Mouse (Mus musculus) hindbrain, postnatal 0 days (tissue): Measurements from ENCODE around the gene Ide. TPM values are rescaled to one million over a fixed set of nuclear protein-coding genes. Genes with fewer than 3 reads are reported as not detected.

Experiments
- ATAC-seq: fragments of 200-750 bp; cut with Nextera tagmentation; 2 replicates; pipeline ENCODE4 v1.8.0; 2017; ENCODE audit warnings: mild to moderate bottlenecking, moderate TSS enrichment, moderate library complexity
- DNase-seq: peaks from one replicate; pipeline ENCODE4 v3.0.0-alpha.2; 2015; ENCODE audit warnings: low spot score
- H3K27ac ChIP-seq: fragments of 300-500 bp; sonication (generic); 2 replicates; pipeline ENCODE4 v1.5.1; 2014; ENCODE audit warnings: mild to moderate bottlenecking
- H3K27me3 ChIP-seq: fragments of 300-500 bp; sonication (generic); 2 replicates; pipeline ENCODE4 v1.6.1; 2014; ENCODE audit warnings: low read length, mixed read lengths; ENCODE audit not compliant: insufficient read depth
- H3K36me3 ChIP-seq: fragments of 300-500 bp; sonication (generic); 2 replicates; pipeline ENCODE4 v1.6.1; 2014; ENCODE audit warnings: low read length, mixed read lengths; ENCODE audit not compliant: insufficient read depth
- H3K4me1 ChIP-seq: fragments of 300-500 bp; sonication (generic); 2 replicates; pipeline ENCODE4 v1.6.1; 2014; ENCODE audit warnings: antibody characterized with exemption, low read length, mixed read lengths; ENCODE audit not compliant: insufficient read depth
- H3K4me2 ChIP-seq: fragments of 300-500 bp; sonication (generic); 2 replicates; pipeline ENCODE4 v1.6.1; 2014; ENCODE audit warnings: low read depth, mild to moderate bottlenecking, low read length, moderate library complexity, mixed read lengths
- H3K4me3 ChIP-seq: fragments of 300-500 bp; sonication (generic); 2 replicates; pipeline ENCODE4 v1.5.1; 2014; ENCODE audit warnings: low read length
- H3K9ac ChIP-seq: fragments of 300-500 bp; sonication (generic); replicated peaks from 2 replicates; pipeline ENCODE4 v1.6.1; 2014; ENCODE audit warnings: mild to moderate bottlenecking, low read length, moderate library complexity, mixed read lengths
- H3K9me3 ChIP-seq: fragments of 300-500 bp; sonication (generic); 2 replicates; pipeline ENCODE4 v1.6.1; 2016; ENCODE audit warnings: low read length, mixed read lengths
- CTCF ChIP-seq: IDR thresholded peaks from 2 replicates; pipeline ENCODE4 v1.5.1; 2016; ENCODE audit warnings: antibody characterized with exemption, control low read depth, low read depth
- WGBS: fragments of 180-500 bp; shearing (Covaris S2); extraction: QIAGEN DNeasy Blood & Tissue Kit; methylation state at CpG from one replicate; pipeline ENCODE4 v1.1.7; 2014; 5-methylcytosine and 5-hydroxymethylcytosine counted together
- polyA plus RNA-seq: library from polyadenylated mRNA; unstranded; fragments of >200 nt; fragmentation: Nextera tagmentation; extraction: Ambion mirVana; gene quantifications from 2 replicates; pipeline ENCODE4 v1.2.1, GENCODE M21; 2015
- total RNA-seq: library from RNA; depleted of rRNA; stranded (reverse); fragments of >200 nt; gene quantifications from 2 replicates; pipeline ENCODE4 v1.2.3, GENCODE M21; 2014

Gene Ide
- total and polyA plus RNA-seq, 2 experiments from 2014 or later: 29.1 to 40.5 TPM

DNA sequence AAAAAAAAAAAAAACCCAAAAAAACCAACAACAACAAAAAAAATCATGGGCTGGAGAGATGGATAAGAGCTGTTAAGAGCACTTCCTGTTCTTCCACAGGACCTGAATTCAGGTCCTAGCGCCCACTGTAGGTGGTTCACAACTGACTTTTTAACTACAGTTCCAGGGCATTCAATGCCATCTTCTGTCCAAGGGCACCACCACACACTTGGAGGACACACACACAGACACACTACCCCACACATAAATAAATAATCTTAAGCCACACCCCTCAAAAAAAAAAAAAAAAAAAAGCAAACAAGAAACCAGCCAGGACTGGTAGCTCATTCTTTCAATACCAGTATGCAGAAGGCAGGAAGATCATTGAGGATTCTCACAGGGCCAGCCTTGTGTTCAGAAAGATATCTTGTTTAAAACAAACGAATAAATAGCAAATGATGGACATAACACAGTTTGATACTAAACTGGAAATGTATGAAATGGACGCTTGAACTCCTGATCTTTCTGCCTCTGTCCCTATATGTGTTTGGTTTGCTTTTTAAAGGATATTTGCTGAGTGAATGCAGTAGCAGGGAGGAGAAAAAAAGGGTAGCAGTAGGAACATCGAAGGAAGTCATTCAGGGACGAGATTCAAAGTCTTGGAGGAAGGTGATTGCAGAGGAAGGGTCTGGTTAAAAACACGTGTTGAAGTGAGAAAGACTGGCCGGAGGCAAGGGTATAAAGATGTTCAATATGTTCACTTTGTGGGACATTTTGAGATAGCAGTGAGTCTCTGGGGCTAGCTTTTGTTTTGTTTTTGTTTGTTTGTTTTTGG, 37.5 kb upstream of the Ide start:
- ATAC-seq (no peak), DNase-seq (no peak)
- no peaks in the 10 kb centered on the region for H3K9me3 ChIP-seq
- H3K4me2 ChIP-seq: peak overlapping the region; percentile 81
- peaks cover 4% of the 10 kb centered on the region for H3K4me1 ChIP-seq
- peak overlapping the region; percentile 92 for H3K27ac ChIP-seq
- TF ChIP-seq CTCF: no peak
- 23% methylated on average over 7 of the region's 7 CpGs for WGBS
- no peaks in the 10 kb centered on the region for H3K27me3 ChIP-seq
- H3K9ac ChIP-seq: peak overlapping the region; percentile 76
- no peaks in the 10 kb centered on the region for H3K36me3 ChIP-seq
- peak overlapping the region; percentile 90 for H3K4me3 ChIP-seq

- H3K4me2 ChIP-seq: no peak overlapping the region
- H3K36me3 ChIP-seq: no peaks in the 10 kb centered on the region
- H3K4me1 ChIP-seq: peaks cover 3% of the 10 kb centered on the region
- H3K9me3 ChIP-seq: no peaks in the 10 kb centered on the region
- H3K27me3 ChIP-seq: no peaks in the 10 kb centered on the region
- ATAC-seq: no peak
- no peak overlapping the region for H3K27ac ChIP-seq
- no peak overlapping the region for H3K9ac ChIP-seq
- no peak for DNase-seq
- H3K4me3 ChIP-seq: no peak overlapping the region
- WGBS: 94% methylated on average over 5 of the region's 5 CpGs
- no peak for TF ChIP-seq CTCF
Observed at GRCm38 (mm10) chr19:37370356-37370755, 32.7 kb upstream of the Ide start.

DNA sequence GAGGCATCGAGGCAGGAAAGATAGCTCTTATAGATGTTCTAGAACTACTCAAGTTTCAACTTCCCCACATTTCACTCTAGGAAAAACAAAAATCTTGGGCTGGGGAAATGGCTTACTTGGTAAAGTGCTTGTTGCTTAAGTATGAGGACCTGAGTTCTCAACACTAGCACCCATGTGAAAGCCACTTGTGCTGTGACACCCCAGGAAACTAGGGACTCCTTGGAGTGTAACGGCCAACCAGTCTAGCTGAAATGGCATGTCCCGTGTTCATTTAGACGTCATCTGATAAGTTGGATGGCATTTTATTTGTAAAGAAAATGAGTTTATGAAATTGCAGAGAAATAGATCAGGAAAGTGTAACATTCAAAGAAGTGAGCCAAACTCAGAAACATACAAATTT, 32.3 kb upstream of the Ide start:
- no peak for TF ChIP-seq CTCF
- Histone ChIP-seq H3K4me1 (no peaks in the 10 kb centered on the region), H3K4me2 (no peak overlapping the region)

GRCm38 (mm10) chr19:37368990-37369389, 31.3 kb upstream of the Ide start:
- Histone ChIP-seq H3K4me2 (no peak overlapping the region), H3K27ac (no peak overlapping the region), H3K9ac (no peak overlapping the region), H3K36me3 (no peaks in the 10 kb centered on the region), H3K27me3 (no peaks in the 10 kb centered on the region), H3K9me3 (no peaks in the 10 kb centered on the region), H3K4me3 (no peak overlapping the region), H3K4me1 (no peaks in the 10 kb centered on the region)
- ATAC-seq (no peak), DNase-seq (no peak)
- WGBS: 55% methylated on average over 1 of the region's 1 CpGs
- no peak for TF ChIP-seq CTCF

More for the DNA sequence above, 32.3 kb upstream of the Ide start:
- DNase-seq: no peak
- Histone ChIP-seq H3K9me3 (no peaks in the 10 kb centered on the region), H3K4me3 (no peak overlapping the region), H3K27me3 (no peaks in the 10 kb centered on the region), H3K36me3 (no peaks in the 10 kb centered on the region), H3K27ac (no peak overlapping the region), H3K9ac (no peak overlapping the region)
- ATAC-seq: no peak
- 88% methylated on average over 4 of the region's 4 CpGs for WGBS

GRCm38 (mm10) chr19:37363128-37363939, 25.7 kb upstream of the Ide start:
- Histone ChIP-seq H3K9ac (no peak overlapping the region), H3K4me2 (no peak overlapping the region), H3K4me3 (no peak overlapping the region), H3K27me3 (no peaks in the 10 kb centered on the region), H3K4me1 (no peaks in the 10 kb centered on the region), H3K9me3 (no peaks in the 10 kb centered on the region), H3K36me3 (no peaks in the 10 kb centered on the region), H3K27ac (no peak overlapping the region)
- WGBS: 72% methylated on average over 11 of the region's 11 CpGs
- no peak for TF ChIP-seq CTCF
- DNase-seq: peak; percentile 19
- no peak for ATAC-seq

DNA sequence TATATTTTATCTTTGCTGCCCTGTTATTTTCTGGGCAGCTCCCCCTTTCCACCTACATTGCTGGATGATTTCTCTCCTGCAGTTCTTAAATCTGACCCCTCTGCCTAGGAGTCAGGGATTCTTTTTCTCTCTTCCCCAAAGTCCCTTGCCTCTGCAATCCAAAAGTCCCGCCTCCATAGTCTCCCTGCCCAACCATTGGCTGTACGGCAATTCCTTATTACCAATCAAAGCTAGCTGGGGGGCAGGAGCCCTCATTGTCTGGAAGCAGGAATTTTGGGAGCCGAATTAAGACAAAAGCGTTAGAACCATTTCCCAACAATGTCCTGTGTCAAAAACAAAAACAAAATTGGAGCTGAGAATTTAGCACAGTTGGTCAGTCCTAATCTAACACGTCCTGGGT, 24.9 kb upstream of the Ide start:
- H3K36me3 ChIP-seq: no peaks in the 10 kb centered on the region
- no peak overlapping the region for H3K9ac ChIP-seq
- H3K27me3 ChIP-seq: no peaks in the 10 kb centered on the region
- ATAC-seq (0 out of 2 replicates have a peak, but pooled peaks have one; percentile 38), DNase-seq (peak; percentile 31)
- no peaks in the 10 kb centered on the region for H3K4me1 ChIP-seq
- H3K4me2 ChIP-seq: no peak overlapping the region
- no peak overlapping the region for H3K4me3 ChIP-seq
- 31% methylated on average over 5 of the region's 5 CpGs for WGBS
- no peak overlapping the region for H3K27ac ChIP-seq
- H3K9me3 ChIP-seq: no peaks in the 10 kb centered on the region
- TF ChIP-seq CTCF: no peak
